Mouse (Mus musculus): ENCODE results near the gene Tcf7l2. TPM values are rescaled to one million over a fixed set of nuclear protein-coding genes. Genes with fewer than 3 reads are reported as not detected.

Tcf7l2 gene
- total and polyA plus RNA-seq, 3 experiments = 2.3 to 16.9 (median 13.0) TPM

DNA sequence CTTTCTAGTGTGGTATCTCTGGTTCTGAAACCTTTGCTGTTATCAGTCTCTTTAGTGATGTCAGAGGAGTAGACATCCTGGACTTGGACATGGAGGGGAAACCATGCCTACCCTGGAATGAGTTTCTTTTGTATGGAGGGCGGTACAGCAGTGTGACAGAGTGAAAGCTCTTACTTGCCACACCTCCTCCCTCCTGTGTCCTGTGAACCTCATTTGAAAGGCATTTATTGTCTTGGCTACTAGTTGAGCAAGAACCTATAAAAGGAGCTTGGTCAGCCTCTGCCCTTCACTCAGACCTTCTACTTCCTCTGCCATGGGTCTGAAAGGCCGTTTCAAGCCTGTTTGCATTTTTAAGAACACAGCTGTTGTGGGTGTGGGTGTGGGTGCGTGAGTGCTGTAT is 126.3 kb downstream of the Tcf7l2 start:
- Histone ChIP-seq H3K4me1 (ENCODE audit: insufficient read depth, low read depth, low read length) (peaks cover 27% of the 10 kb centered on the region), H3K4me3 (ENCODE audit: low read depth, low read length) (no peak overlapping the region), H3K9me3 (replicated peaks) (0 out of 2 replicates have a peak, but pooled peaks cover 2% of the 10 kb centered on the region), H3K36me3 (replicated peaks) (no peaks in the 10 kb centered on the region), H3K27me3 (ENCODE audit: insufficient read depth, low read length) (peaks cover 2% of the 10 kb centered on the region; the same call in 1 of the 2 replicates)
- DNase-seq (ENCODE audit: low spot score) (no peak), ATAC-seq (ENCODE audit: extremely low read depth, insufficient number of reproducible peaks, low FRiP score, poor library complexity, severe bottlenecking) (no peak)
- no peak for TF ChIP-seq POLR2AphosphoS5 (IDR thresholded peaks at IDR 0.05; ENCODE audit: insufficient replicate concordance, low read depth, low read length)
- TF ChIP-seq GATA1 (IDR thresholded peaks at IDR 0.05; ENCODE audit: borderline replicate concordance, low read length) = no peak
- TF ChIP-seq GATA2 (IDR thresholded peaks at IDR 0.05; ENCODE audit: borderline replicate concordance, low read depth, low read length) = no peak
- no peak for TF ChIP-seq TAL1 (conservative IDR thresholded peaks at IDR 0.05; ENCODE audit: low read depth, low read length)
- TF ChIP-seq CTCF (IDR thresholded peaks at IDR 0.05; ENCODE audit: low read depth, low read length) = no peak

DNA sequence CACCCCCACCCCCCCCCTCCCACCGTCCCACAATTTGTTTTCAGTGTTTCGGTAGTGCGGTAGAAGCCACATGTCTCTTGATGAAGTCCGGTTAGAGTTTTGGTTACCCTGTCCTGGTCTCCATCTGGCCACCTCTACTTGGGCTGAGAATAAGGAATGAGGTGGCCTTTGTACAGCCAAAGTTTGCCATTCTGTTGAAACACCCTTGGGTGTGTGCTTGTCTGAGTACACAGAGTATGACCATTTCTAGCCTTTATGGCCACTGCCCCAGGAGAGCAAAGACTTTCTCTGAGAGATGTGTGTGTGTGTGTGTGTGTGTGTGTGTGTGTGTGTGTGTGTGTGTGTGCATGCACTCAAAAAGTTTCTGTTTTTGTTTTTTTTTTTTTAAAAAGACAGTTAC is 127.0 kb downstream of the Tcf7l2 start:
- peaks cover 27% of the 10 kb centered on the region for H3K4me1 ChIP-seq (ENCODE audit: insufficient read depth, low read depth, low read length)
- no peak for TF ChIP-seq CTCF (IDR thresholded peaks at IDR 0.05; ENCODE audit: low read depth, low read length)
- TF ChIP-seq GATA2 (IDR thresholded peaks at IDR 0.05; ENCODE audit: borderline replicate concordance, low read depth, low read length) = no peak
- no peak for TF ChIP-seq GATA1 (IDR thresholded peaks at IDR 0.05; ENCODE audit: borderline replicate concordance, low read length)
- no peak for TF ChIP-seq POLR2AphosphoS5 (IDR thresholded peaks at IDR 0.05; ENCODE audit: insufficient replicate concordance, low read depth, low read length)
- TF ChIP-seq TAL1 (conservative IDR thresholded peaks at IDR 0.05; ENCODE audit: low read depth, low read length) = no peak

DNA sequence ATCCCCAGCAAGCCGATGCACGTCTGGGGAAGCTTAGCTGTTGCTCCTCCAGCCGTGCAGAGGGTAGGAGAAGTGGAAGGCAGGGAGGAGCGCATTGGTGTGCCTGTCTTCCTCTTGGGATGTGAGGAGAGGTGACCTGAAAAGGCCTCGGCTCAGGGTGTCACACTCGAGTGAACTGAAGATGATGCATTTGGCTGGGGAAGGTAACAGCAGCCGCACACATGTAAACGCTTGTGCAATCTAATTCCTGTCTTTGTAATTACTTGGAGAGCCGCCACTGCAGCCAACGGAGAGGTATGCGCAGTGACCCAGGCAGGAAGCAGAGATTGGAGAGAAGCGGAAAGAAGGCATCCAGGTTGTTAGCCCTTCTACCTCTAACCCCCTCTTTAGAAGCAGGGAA is 129.2 kb downstream of the Tcf7l2 start:
- H3K4me3 ChIP-seq (ENCODE audit: low read depth, low read length) = no peak overlapping the region

More for the DNA sequence above, 127.0 kb downstream of the Tcf7l2 start:
- Histone ChIP-seq H3K36me3 (replicated peaks) (no peaks in the 10 kb centered on the region), H3K4me3 (ENCODE audit: low read depth, low read length) (no peak overlapping the region), H3K9me3 (replicated peaks) (0 out of 2 replicates have a peak, but pooled peaks cover 2% of the 10 kb centered on the region), H3K27me3 (ENCODE audit: insufficient read depth, low read length) (peaks cover 2% of the 10 kb centered on the region)
- DNase-seq (ENCODE audit: low spot score) (no peak), ATAC-seq (ENCODE audit: extremely low read depth, insufficient number of reproducible peaks, low FRiP score, poor library complexity, severe bottlenecking) (no peak)

DNA sequence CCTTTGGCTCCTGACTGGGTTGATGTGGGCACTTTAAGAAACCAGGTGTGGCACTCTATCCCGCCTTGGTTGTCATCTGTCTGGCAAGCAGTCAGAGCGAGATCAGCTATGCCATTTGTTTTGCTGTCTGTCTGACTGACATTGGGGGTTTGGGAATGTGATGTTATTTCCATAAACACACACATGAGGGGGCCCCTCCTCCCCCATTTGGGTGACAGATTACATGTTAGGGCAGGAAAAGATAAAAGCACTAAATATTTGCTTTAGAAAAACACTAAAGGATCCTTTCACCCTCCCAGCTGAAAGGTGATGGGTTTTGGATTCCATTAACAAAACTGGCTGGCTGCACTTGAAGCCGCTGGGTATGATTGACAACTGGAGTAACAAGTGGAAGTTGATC is 129.9 kb downstream of the Tcf7l2 start:
- peaks cover 2% of the 10 kb centered on the region for H3K27me3 ChIP-seq (ENCODE audit: insufficient read depth, low read length)
- no peak for DNase-seq (ENCODE audit: low spot score)
- no peak for ATAC-seq (ENCODE audit: extremely low read depth, insufficient number of reproducible peaks, low FRiP score, poor library complexity, severe bottlenecking)
- 0 out of 2 replicates have a peak, but pooled peaks cover 2% of the 10 kb centered on the region for H3K9me3 ChIP-seq (replicated peaks)
- H3K4me3 ChIP-seq (ENCODE audit: low read depth, low read length) = no peak overlapping the region
- peaks cover 16% of the 10 kb centered on the region for H3K4me1 ChIP-seq (ENCODE audit: insufficient read depth, low read depth, low read length)
- no peaks in the 10 kb centered on the region for H3K36me3 ChIP-seq (replicated peaks)
- TF ChIP-seq TAL1 (conservative IDR thresholded peaks at IDR 0.05; ENCODE audit: low read depth, low read length) = no peak
- TF ChIP-seq GATA2 (IDR thresholded peaks at IDR 0.05; ENCODE audit: borderline replicate concordance, low read depth, low read length) = no peak
- no peak for TF ChIP-seq CTCF (IDR thresholded peaks at IDR 0.05; ENCODE audit: low read depth, low read length)
- no peak for TF ChIP-seq GATA1 (IDR thresholded peaks at IDR 0.05; ENCODE audit: borderline replicate concordance, low read length)
- TF ChIP-seq POLR2AphosphoS5 (IDR thresholded peaks at IDR 0.05; ENCODE audit: insufficient replicate concordance, low read depth, low read length) = no peak

More for the DNA sequence above, 129.2 kb downstream of the Tcf7l2 start:
- TF ChIP-seq CTCF (IDR thresholded peaks at IDR 0.05; ENCODE audit: low read depth, low read length) = no peak
- TF ChIP-seq POLR2AphosphoS5 (IDR thresholded peaks at IDR 0.05; ENCODE audit: insufficient replicate concordance, low read depth, low read length) = no peak
- TF ChIP-seq GATA2 (IDR thresholded peaks at IDR 0.05; ENCODE audit: borderline replicate concordance, low read depth, low read length) = no peak
- no peak for TF ChIP-seq TAL1 (conservative IDR thresholded peaks at IDR 0.05; ENCODE audit: low read depth, low read length)
- TF ChIP-seq GATA1 (IDR thresholded peaks at IDR 0.05; ENCODE audit: borderline replicate concordance, low read length) = no peak
- Histone ChIP-seq H3K36me3 (replicated peaks) (no peaks in the 10 kb centered on the region), H3K9me3 (replicated peaks) (0 out of 2 replicates have a peak, but pooled peaks cover 2% of the 10 kb centered on the region), H3K4me1 (ENCODE audit: insufficient read depth, low read depth, low read length) (peaks cover 20% of the 10 kb centered on the region), H3K27me3 (ENCODE audit: insufficient read depth, low read length) (peaks cover 2% of the 10 kb centered on the region)
- no peak for ATAC-seq (ENCODE audit: extremely low read depth, insufficient number of reproducible peaks, low FRiP score, poor library complexity, severe bottlenecking)
- DNase-seq (ENCODE audit: low spot score) = no peak

DNA sequence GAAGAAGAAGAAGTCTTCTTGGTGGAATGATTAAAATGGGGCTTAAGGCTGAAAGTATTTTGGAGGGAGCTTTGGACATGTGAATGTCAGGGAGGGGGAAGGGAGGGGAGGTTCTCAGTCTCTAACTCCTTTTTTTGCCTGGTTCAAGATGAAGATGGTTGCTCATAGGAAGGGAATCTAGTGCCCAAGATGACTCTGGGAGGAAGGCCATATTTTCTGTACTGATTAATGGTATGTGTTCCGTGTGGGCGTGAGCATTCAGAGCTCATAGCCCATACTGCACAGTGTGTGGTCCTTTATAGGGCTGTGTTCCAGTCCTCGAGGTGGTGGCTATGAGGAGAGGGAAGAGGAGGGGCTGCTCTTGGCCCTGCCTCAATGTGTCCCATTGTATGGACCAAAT is 131.6 kb downstream of the Tcf7l2 start:
- Histone ChIP-seq H3K27me3 (ENCODE audit: insufficient read depth, low read length) (peaks cover 2% of the 10 kb centered on the region), H3K9me3 (replicated peaks) (0 out of 2 replicates have a peak, but pooled peaks cover 2% of the 10 kb centered on the region), H3K36me3 (replicated peaks) (no peaks in the 10 kb centered on the region), H3K4me1 (ENCODE audit: insufficient read depth, low read depth, low read length) (no peaks in the 10 kb centered on the region), H3K4me3 (ENCODE audit: low read depth, low read length) (no peak overlapping the region)
- TF ChIP-seq GATA1 (IDR thresholded peaks at IDR 0.05; ENCODE audit: borderline replicate concordance, low read length) = no peak
- no peak for TF ChIP-seq POLR2AphosphoS5 (IDR thresholded peaks at IDR 0.05; ENCODE audit: insufficient replicate concordance, low read depth, low read length)
- TF ChIP-seq CTCF (IDR thresholded peaks at IDR 0.05; ENCODE audit: low read depth, low read length) = no peak
- TF ChIP-seq GATA2 (IDR thresholded peaks at IDR 0.05; ENCODE audit: borderline replicate concordance, low read depth, low read length) = no peak
- no peak for TF ChIP-seq TAL1 (conservative IDR thresholded peaks at IDR 0.05; ENCODE audit: low read depth, low read length)
- ATAC-seq (ENCODE audit: extremely low read depth, insufficient number of reproducible peaks, low FRiP score, poor library complexity, severe bottlenecking) = no peak
- DNase-seq (ENCODE audit: low spot score) = no peak

DNA sequence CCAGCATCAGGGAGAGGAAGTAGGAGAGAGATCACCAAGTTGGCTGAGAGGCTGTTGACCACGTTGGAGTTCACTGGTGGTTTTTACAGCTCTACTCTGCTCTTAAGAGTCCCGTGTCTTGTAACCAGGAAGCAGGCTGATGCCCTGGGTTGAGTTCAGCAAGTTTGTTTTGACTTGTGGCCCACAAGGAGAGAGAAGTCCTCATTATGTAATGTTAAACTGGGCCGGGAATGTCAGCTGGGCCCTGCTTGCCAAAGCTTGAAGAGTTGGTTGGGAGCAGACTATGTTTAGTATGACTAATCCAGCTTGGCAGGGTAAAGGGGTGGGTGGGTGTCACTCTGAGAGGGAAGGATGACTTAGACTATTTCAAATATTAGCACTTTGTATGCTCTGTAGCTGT is 134.9 kb downstream of the Tcf7l2 start:
- ATAC-seq (ENCODE audit: extremely low read depth, insufficient number of reproducible peaks, low FRiP score, poor library complexity, severe bottlenecking) (no peak), DNase-seq (ENCODE audit: low spot score) (no peak)
- Histone ChIP-seq H3K27me3 (ENCODE audit: insufficient read depth, low read length) (peaks cover 7% of the 10 kb centered on the region; the same call in 1 of the 2 replicates), H3K4me3 (ENCODE audit: low read depth, low read length) (no peak overlapping the region), H3K9me3 (replicated peaks) (no peaks in the 10 kb centered on the region), H3K4me1 (ENCODE audit: insufficient read depth, low read depth, low read length) (no peaks in the 10 kb centered on the region), H3K36me3 (replicated peaks) (no peaks in the 10 kb centered on the region)
- no peak for TF ChIP-seq CTCF (IDR thresholded peaks at IDR 0.05; ENCODE audit: low read depth, low read length)
- no peak for TF ChIP-seq GATA1 (IDR thresholded peaks at IDR 0.05; ENCODE audit: borderline replicate concordance, low read length)
- no peak for TF ChIP-seq POLR2AphosphoS5 (IDR thresholded peaks at IDR 0.05; ENCODE audit: insufficient replicate concordance, low read depth, low read length)
- no peak for TF ChIP-seq TAL1 (conservative IDR thresholded peaks at IDR 0.05; ENCODE audit: low read depth, low read length)
- TF ChIP-seq GATA2 (IDR thresholded peaks at IDR 0.05; ENCODE audit: borderline replicate concordance, low read depth, low read length) = no peak

All from G1E (cell line).